Mouse (Mus musculus): ENCODE measurements around the gene Igfbp6. TPM values are rescaled to one million over a fixed set of nuclear protein-coding genes. Genes with fewer than 3 reads are reported as not detected.

Igfbp6 gene
- polyA plus RNA-seq, 1 experiment from 2014 or later = 3.7 TPM

GRCm38 (mm10) chr15:102119121-102119830 is 24.9 kb upstream of the Igfbp6 start:
- ATAC-seq (ENCODE audit: extremely low read depth, insufficient number of reproducible peaks, low FRiP score, low TSS enrichment) = no peak
- Histone ChIP-seq H3K9ac (no peak overlapping the region), H3K9me3 (no peaks in the 10 kb centered on the region), H3K4me3 (no peak overlapping the region), H3K27ac (replicated peaks) (no peak overlapping the region), H3K4me2 (no peak overlapping the region), H3K27me3 (replicated peaks) (no peaks in the 10 kb centered on the region), H3K36me3 (peaks cover 85% of the 10 kb centered on the region), H3K4me1 (peaks cover 20% of the 10 kb centered on the region; the same call in 1 of the 2 replicates)
- whole genome bisulfite sequencing = 70% methylated on average over 8 of the region's 8 CpGs

GRCm38 (mm10) chr15:102119831-102120170 is 24.4 kb upstream of the Igfbp6 start:
- ATAC-seq (ENCODE audit: extremely low read depth, insufficient number of reproducible peaks, low FRiP score, low TSS enrichment) = no peak
- H3K4me1 ChIP-seq = peaks cover 20% of the 10 kb centered on the region; the same call in 1 of the 2 replicates
- H3K4me2 ChIP-seq = no peak overlapping the region
- H3K9ac ChIP-seq = no peak overlapping the region
- H3K4me3 ChIP-seq = no peak overlapping the region
- 76% methylated on average over 2 of the region's 2 CpGs for WGBS
- H3K27ac ChIP-seq (replicated peaks) = no peak overlapping the region
- H3K36me3 ChIP-seq = peaks cover 85% of the 10 kb centered on the region
- H3K27me3 ChIP-seq (replicated peaks) = no peaks in the 10 kb centered on the region
- H3K9me3 ChIP-seq = no peaks in the 10 kb centered on the region

- Histone ChIP-seq H3K9me3 (no peaks in the 10 kb centered on the region), H3K9ac (no peak overlapping the region), H3K36me3 (peaks cover 85% of the 10 kb centered on the region), H3K4me1 (peaks cover 20% of the 10 kb centered on the region; the same call in 1 of the 2 replicates), H3K27me3 (replicated peaks) (no peaks in the 10 kb centered on the region), H3K4me3 (no peak overlapping the region), H3K27ac (replicated peaks) (no peak overlapping the region), H3K4me2 (no peak overlapping the region)
- ATAC-seq (ENCODE audit: extremely low read depth, insufficient number of reproducible peaks, low FRiP score, low TSS enrichment) = no peak
- 70% methylated on average over 5 of the region's 5 CpGs for WGBS
These were observed 23.6 kb upstream of the Igfbp6 start for GRCm38 (mm10) chr15:102120530-102120929.

- Histone ChIP-seq H3K4me2 (no peak overlapping the region), H3K27me3 (replicated peaks) (no peaks in the 10 kb centered on the region), H3K4me3 (no peak overlapping the region), H3K36me3 (peaks cover 77% of the 10 kb centered on the region), H3K9ac (no peak overlapping the region), H3K27ac (replicated peaks) (peak overlapping the region; percentile 46), H3K4me1 (peaks cover 16% of the 10 kb centered on the region), H3K9me3 (no peaks in the 10 kb centered on the region)
- 21% methylated on average over 2 of the region's 2 CpGs for WGBS
- peak; percentile 25; the same call in 1 of the 2 replicates for ATAC-seq (ENCODE audit: extremely low read depth, insufficient number of reproducible peaks, low FRiP score, low TSS enrichment)
These were observed 17.9 kb upstream of the Igfbp6 start for GRCm38 (mm10) chr15:102126303-102126702.

- no peak for ATAC-seq (ENCODE audit: extremely low read depth, insufficient number of reproducible peaks, low FRiP score, low TSS enrichment)
- Histone ChIP-seq H3K4me3 (no peak overlapping the region), H3K27ac (replicated peaks) (no peak overlapping the region), H3K9ac (no peak overlapping the region), H3K4me1 (peaks cover 21% of the 10 kb centered on the region), H3K36me3 (peaks cover 55% of the 10 kb centered on the region), H3K27me3 (replicated peaks) (no peaks in the 10 kb centered on the region), H3K9me3 (no peaks in the 10 kb centered on the region), H3K4me2 (no peak overlapping the region)
- 84% methylated on average over 9 of the region's 9 CpGs for WGBS
These were observed 10.8 kb upstream of the Igfbp6 start for GRCm38 (mm10) chr15:102133314-102133713.

GRCm38 (mm10) chr15:102134709-102135108 is 9.5 kb upstream of the Igfbp6 start:
- ATAC-seq (ENCODE audit: extremely low read depth, insufficient number of reproducible peaks, low FRiP score, low TSS enrichment) = no peak
- H3K27ac ChIP-seq (replicated peaks) = no peak overlapping the region
- peak overlapping the region; percentile 76 for H3K4me2 ChIP-seq
- peaks cover 21% of the 10 kb centered on the region for H3K4me1 ChIP-seq
- H3K4me3 ChIP-seq = peak overlapping the region; percentile 66; the same call in 1 of the 2 replicates
- H3K36me3 ChIP-seq = peaks cover 41% of the 10 kb centered on the region
- H3K9ac ChIP-seq = no peak overlapping the region
- no peaks in the 10 kb centered on the region for H3K27me3 ChIP-seq (replicated peaks)
- no peaks in the 10 kb centered on the region for H3K9me3 ChIP-seq
- 94% methylated on average over 2 of the region's 2 CpGs for WGBS

- Histone ChIP-seq H3K9me3 (no peaks in the 10 kb centered on the region), H3K27ac (replicated peaks) (peak overlapping the region; percentile 55), H3K4me1 (peaks cover 21% of the 10 kb centered on the region), H3K36me3 (peaks cover 32% of the 10 kb centered on the region), H3K9ac (peak overlapping the region; percentile 87), H3K27me3 (replicated peaks) (no peaks in the 10 kb centered on the region), H3K4me3 (peak overlapping the region; percentile 66), H3K4me2 (peak overlapping the region; percentile 76)
- ATAC-seq (ENCODE audit: extremely low read depth, insufficient number of reproducible peaks, low FRiP score, low TSS enrichment) = no peak
- 2% methylated on average over 33 of the region's 35 CpGs for WGBS
These were observed 8.5 kb upstream of the Igfbp6 start for GRCm38 (mm10) chr15:102135522-102136128.

- Histone ChIP-seq H3K27me3 (replicated peaks) (no peaks in the 10 kb centered on the region), H3K27ac (replicated peaks) (peak within 1 kb of the TSS; percentile 69), H3K9ac (peak within 1 kb of the TSS; percentile 87), H3K36me3 (peaks cover 26% of the 10 kb centered on the region), H3K4me2 (peak within 1 kb of the TSS; percentile 77), H3K9me3 (no peaks in the 10 kb centered on the region), H3K4me1 (peaks cover 21% of the 10 kb centered on the region), H3K4me3 (peak within 1 kb of the TSS; percentile 66)
- WGBS = under 1% methylated on average over 50 of the region's 50 CpGs
- ATAC-seq (ENCODE audit: extremely low read depth, insufficient number of reproducible peaks, low FRiP score, low TSS enrichment) = peak; percentile 98
These were observed 7.9 kb upstream of the Igfbp6 start, which contains the start of gene Spryd3 for GRCm38 (mm10) chr15:102136129-102136758. TSS of gene Spryd3 (minus strand) at chr15:102136234.

GRCm38 (mm10) chr15:102141120-102141519 is 3.0 kb upstream of the Igfbp6 start:
- no peak for ATAC-seq (ENCODE audit: extremely low read depth, insufficient number of reproducible peaks, low FRiP score, low TSS enrichment)
- no peaks in the 10 kb centered on the region for H3K36me3 ChIP-seq
- no peak overlapping the region for H3K27ac ChIP-seq (replicated peaks)
- H3K4me1 ChIP-seq = peaks cover 42% of the 10 kb centered on the region
- no peak overlapping the region for H3K4me3 ChIP-seq
- H3K27me3 ChIP-seq (replicated peaks) = peaks cover 39% of the 10 kb centered on the region
- H3K4me2 ChIP-seq = no peak overlapping the region
- WGBS = 81% methylated on average over 5 of the region's 5 CpGs
- H3K9me3 ChIP-seq = no peaks in the 10 kb centered on the region
- no peak overlapping the region for H3K9ac ChIP-seq

GRCm38 (mm10) chr15:102142914-102143912 is 949 bp upstream of the Igfbp6 start:
- ATAC-seq (ENCODE audit: extremely low read depth, insufficient number of reproducible peaks, low FRiP score, low TSS enrichment) = no peak
- H3K36me3 ChIP-seq = no peaks in the 10 kb centered on the region
- 47% methylated on average over 23 of the region's 23 CpGs for WGBS
- no peak overlapping the region for H3K4me3 ChIP-seq
- peaks cover 43% of the 10 kb centered on the region for H3K27me3 ChIP-seq (replicated peaks)
- no peaks in the 10 kb centered on the region for H3K9me3 ChIP-seq
- no peak overlapping the region for H3K4me2 ChIP-seq
- peaks cover 42% of the 10 kb centered on the region for H3K4me1 ChIP-seq
- H3K27ac ChIP-seq (replicated peaks) = no peak overlapping the region
- H3K9ac ChIP-seq = 0 out of 2 replicates have a peak overlapping the region, but pooled peaks have one; percentile 47

Data from heart, embryonic 13.5 days (tissue).